Mouse (Mus musculus): ENCODE measurements at regions not wholly inside any gene's neighbourhood (a gene's known extent, or its start where the extent isn't known, plus 50 kb on each side); places are given as distances from the start of the nearest gene placed in this dataset.

GRCm38 (mm10) chr2:117944325-117944724, 167.4 kb upstream of the Thbs1 start:
- peaks cover 5% of the 10 kb centered on the region for H3K4me1 ChIP-seq (replicated peaks)
- H3K4me3 ChIP-seq (replicated peaks): no peak overlapping the region
- H3K27ac ChIP-seq: no peak overlapping the region
- no peak for ATAC-seq (ENCODE audit: insufficient number of reproducible peaks, insufficient read depth, low FRiP score, low TSS enrichment, low read depth)
- H3K36me3 ChIP-seq: no peaks in the 10 kb centered on the region
- no peak overlapping the region for H3K4me2 ChIP-seq
- H3K9ac ChIP-seq (replicated peaks): no peak overlapping the region
- 93% methylated on average over 1 of the region's 1 CpGs for WGBS
- no peaks in the 10 kb centered on the region for H3K27me3 ChIP-seq
- H3K9me3 ChIP-seq: no peaks in the 10 kb centered on the region

DNA sequence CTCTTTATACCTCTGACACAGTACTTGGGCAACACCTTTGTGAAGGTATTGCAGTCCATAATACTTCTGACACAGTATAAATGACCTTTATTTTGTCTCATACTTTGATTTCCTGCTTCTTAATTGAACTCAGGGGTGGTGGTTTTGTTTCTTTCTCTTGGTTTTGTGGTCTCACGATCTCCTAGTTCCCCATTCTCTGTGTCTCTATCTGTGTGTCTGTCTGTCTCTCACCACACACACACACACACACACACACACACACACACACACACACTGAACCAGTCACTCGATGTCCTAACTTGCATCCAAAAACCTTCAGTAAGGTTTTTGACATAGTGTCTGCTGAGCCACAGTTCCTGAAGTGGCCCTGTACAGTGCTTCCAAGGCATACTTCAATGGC, 166.7 kb upstream of the Thbs1 start:
- Histone ChIP-seq H3K27ac (no peak overlapping the region), H3K27me3 (no peaks in the 10 kb centered on the region), H3K4me3 (replicated peaks) (no peak overlapping the region), H3K36me3 (no peaks in the 10 kb centered on the region), H3K4me1 (replicated peaks) (peaks cover 5% of the 10 kb centered on the region), H3K9me3 (no peaks in the 10 kb centered on the region), H3K9ac (replicated peaks) (no peak overlapping the region), H3K4me2 (no peak overlapping the region)
- ATAC-seq (ENCODE audit: insufficient number of reproducible peaks, insufficient read depth, low FRiP score, low TSS enrichment, low read depth): no peak
- WGBS: 72% methylated on average over 2 of the region's 2 CpGs

DNA sequence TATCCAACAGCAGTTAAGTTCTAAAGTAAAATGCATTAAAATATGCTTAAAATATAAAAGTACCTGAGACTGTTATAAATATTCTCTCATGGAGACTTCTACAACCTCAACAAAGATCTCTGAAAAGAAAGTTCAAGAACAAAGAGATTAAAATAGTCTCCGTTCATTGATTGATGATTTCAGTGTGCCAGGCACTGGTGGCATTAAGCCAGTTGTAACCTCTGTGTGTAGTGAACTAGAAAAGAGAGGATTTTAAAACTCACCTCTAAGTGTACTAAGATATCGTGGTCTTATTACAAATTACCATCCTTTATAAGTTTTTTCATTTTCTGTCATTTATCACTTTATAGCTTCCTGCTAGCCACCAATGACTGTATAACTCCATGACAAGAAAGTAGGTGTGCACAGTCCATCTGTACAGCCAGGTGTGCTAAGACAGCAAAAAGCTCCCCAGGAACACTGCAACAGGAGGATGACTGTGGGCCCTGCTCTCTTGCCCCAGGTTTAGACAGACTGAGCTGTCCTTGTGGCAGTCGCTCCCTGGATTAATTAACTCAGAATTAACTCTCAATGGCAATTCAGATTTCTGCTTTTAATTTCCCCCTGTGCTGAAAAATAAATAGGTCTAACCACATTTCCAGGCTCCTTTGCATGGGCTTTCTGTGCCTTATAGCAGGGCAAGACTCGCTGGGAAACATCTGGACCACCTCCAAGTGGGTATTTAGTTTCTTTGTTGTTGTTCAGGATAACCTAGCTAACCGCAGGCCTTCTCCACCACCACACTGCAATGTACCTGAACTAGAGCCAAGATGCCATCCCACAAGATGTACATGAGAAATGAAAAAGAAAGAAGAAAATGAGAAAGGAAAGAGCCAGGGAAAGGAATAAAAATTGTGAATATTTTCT, 161.0 kb upstream of the Thbs1 start:
- Histone ChIP-seq H3K4me2 (0 out of 2 replicates have a peak overlapping the region, but pooled peaks have one; percentile 7), H3K9me3 (peaks cover 3% of the 10 kb centered on the region; the same call in 1 of the 2 replicates), H3K4me3 (replicated peaks) (no peak overlapping the region), H3K4me1 (replicated peaks) (peaks cover 12% of the 10 kb centered on the region), H3K27ac (peak overlapping the region; percentile 80), H3K27me3 (no peaks in the 10 kb centered on the region), H3K9ac (replicated peaks) (no peak overlapping the region), H3K36me3 (no peaks in the 10 kb centered on the region)
- ATAC-seq (ENCODE audit: insufficient number of reproducible peaks, insufficient read depth, low FRiP score, low TSS enrichment, low read depth): no peak
- 40% methylated on average over 5 of the region's 5 CpGs for WGBS

DNA sequence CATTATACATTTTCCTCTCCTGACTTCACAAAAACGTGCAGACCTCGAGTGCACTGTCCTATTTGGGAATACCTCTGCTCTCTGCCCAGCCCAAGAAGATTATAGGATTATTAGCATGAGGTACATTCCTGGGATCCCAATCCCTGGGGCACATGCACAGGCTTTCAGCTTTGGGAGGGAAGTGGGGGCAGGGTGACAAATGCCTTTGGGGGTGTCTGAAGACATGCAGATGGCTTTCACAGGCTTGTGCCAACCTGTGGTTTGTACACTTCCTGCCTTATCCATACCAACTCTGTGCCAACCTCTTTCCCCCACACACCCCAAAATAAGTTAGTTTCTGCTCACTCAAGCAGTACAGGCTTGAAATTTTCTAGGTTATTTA, 160.3 kb upstream of the Thbs1 start:
- H3K4me2 ChIP-seq: no peak overlapping the region
- WGBS: 63% methylated on average over 2 of the region's 2 CpGs
- ATAC-seq (ENCODE audit: insufficient number of reproducible peaks, insufficient read depth, low FRiP score, low TSS enrichment, low read depth): no peak
- H3K27ac ChIP-seq: peak overlapping the region; percentile 80; the same call in 1 of the 2 replicates
- H3K36me3 ChIP-seq: no peaks in the 10 kb centered on the region
- peaks cover 12% of the 10 kb centered on the region for H3K4me1 ChIP-seq (replicated peaks)
- H3K4me3 ChIP-seq (replicated peaks): no peak overlapping the region
- peaks cover 3% of the 10 kb centered on the region; the same call in 1 of the 2 replicates for H3K9me3 ChIP-seq
- H3K9ac ChIP-seq (replicated peaks): no peak overlapping the region
- H3K27me3 ChIP-seq: no peaks in the 10 kb centered on the region

DNA sequence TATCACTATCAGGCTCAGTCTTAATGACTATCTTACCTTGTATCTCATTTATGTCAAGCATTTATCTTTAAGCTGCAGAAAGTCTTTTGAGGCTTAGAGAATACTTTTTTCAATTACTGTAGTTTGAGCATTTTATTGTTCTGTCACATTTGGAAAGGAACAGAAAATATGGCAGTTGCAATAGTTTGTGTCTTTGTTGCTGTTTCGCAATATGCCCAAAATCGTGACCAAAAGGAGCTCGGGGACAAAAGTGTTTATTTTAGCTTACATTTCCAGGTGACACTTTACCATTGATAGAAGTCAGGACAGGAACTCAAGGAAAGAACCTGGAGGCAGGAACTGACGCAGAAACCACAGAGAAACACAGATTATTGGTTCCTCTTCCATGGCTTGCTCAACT, 152.9 kb upstream of the Thbs1 start:
- no peak overlapping the region for H3K27ac ChIP-seq
- H3K36me3 ChIP-seq: no peaks in the 10 kb centered on the region
- H3K4me1 ChIP-seq (replicated peaks): no peaks in the 10 kb centered on the region
- WGBS: 90% methylated on average over 4 of the region's 4 CpGs
- no peaks in the 10 kb centered on the region for H3K27me3 ChIP-seq
- H3K4me2 ChIP-seq: no peak overlapping the region
- H3K9me3 ChIP-seq: no peaks in the 10 kb centered on the region
- H3K4me3 ChIP-seq (replicated peaks): no peak overlapping the region
- ATAC-seq (ENCODE audit: insufficient number of reproducible peaks, insufficient read depth, low FRiP score, low TSS enrichment, low read depth): no peak
- H3K9ac ChIP-seq (replicated peaks): no peak overlapping the region

DNA sequence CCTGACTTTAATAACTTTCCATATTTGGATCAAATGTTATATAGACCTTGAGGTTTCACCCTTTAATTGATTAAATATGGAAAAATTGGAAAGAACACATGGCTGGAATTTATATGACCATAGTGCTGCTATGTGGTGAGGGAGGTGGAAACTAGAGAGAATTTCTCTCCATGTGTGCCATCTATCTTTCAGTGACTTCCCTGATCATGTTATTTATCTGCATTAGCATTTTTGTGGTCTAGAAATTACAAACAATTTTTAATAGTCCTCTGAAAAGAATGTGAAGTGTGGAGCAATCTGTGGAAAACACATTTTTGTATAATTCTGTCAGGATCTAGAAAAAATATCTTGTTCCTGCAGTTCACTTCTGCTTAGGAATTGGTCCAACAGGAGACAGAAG, 152.2 kb upstream of the Thbs1 start:
- H3K9me3 ChIP-seq: no peaks in the 10 kb centered on the region
- no peak overlapping the region for H3K4me2 ChIP-seq
- no peaks in the 10 kb centered on the region for H3K27me3 ChIP-seq
- H3K36me3 ChIP-seq: no peaks in the 10 kb centered on the region
- H3K9ac ChIP-seq (replicated peaks): no peak overlapping the region
- no peak for ATAC-seq (ENCODE audit: insufficient number of reproducible peaks, insufficient read depth, low FRiP score, low TSS enrichment, low read depth)
- H3K4me3 ChIP-seq (replicated peaks): no peak overlapping the region
- no peak overlapping the region for H3K27ac ChIP-seq
- no peaks in the 10 kb centered on the region for H3K4me1 ChIP-seq (replicated peaks)

DNA sequence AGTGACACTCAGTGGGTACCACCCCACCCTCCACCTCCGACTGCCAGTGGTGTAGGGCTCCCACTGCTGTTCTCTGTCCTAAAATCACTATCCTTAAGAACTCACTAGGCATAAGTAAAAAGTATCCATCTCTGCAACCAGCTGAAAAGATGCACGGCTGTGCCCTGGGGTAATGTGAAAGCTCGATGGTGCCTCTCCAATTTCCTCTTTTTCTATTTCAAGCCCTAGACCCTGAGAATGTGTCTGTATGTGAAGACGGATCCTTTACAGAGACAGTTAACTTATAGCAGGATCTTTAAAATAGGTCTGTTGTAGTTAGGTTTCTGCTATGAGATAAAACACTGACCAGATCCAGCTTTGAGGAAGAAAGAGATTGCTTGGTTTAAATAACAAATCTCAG, 149.1 kb upstream of the Thbs1 start:
- no peaks in the 10 kb centered on the region for H3K27me3 ChIP-seq
- no peaks in the 10 kb centered on the region for H3K36me3 ChIP-seq
- no peak overlapping the region for H3K4me2 ChIP-seq
- H3K9me3 ChIP-seq: peaks cover 5% of the 10 kb centered on the region; the same call in 1 of the 2 replicates
- no peak overlapping the region for H3K27ac ChIP-seq
- H3K4me3 ChIP-seq (replicated peaks): no peak overlapping the region
- 79% methylated on average over 4 of the region's 4 CpGs for WGBS
- ATAC-seq (ENCODE audit: insufficient number of reproducible peaks, insufficient read depth, low FRiP score, low TSS enrichment, low read depth): no peak
- H3K9ac ChIP-seq (replicated peaks): no peak overlapping the region
- H3K4me1 ChIP-seq (replicated peaks): no peaks in the 10 kb centered on the region

DNA sequence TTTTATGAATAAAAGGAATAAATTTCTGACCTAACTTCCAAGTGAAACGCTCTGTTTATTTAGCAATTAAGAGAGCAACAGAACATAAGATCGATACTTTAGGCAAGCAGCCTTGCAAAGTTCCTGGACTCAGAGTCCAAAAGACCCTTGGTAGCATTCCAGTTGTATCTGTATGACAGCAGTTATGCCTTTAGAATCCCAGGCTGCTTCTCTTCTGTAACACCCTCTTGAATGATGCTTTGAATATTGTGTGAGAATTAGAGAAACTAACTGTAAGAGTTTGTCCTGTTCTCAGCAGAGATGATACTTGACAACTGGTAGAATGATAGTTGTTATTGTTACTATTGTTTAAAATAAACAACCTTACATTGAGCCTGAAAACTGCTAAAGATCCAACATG, 148.2 kb upstream of the Thbs1 start:
- Histone ChIP-seq H3K4me2 (no peak overlapping the region), H3K9ac (replicated peaks) (no peak overlapping the region), H3K9me3 (peaks cover 7% of the 10 kb centered on the region; the same call in 1 of the 2 replicates), H3K27ac (no peak overlapping the region), H3K36me3 (no peaks in the 10 kb centered on the region), H3K27me3 (no peaks in the 10 kb centered on the region), H3K4me1 (replicated peaks) (no peaks in the 10 kb centered on the region), H3K4me3 (replicated peaks) (no peak overlapping the region)
- no peak for ATAC-seq (ENCODE audit: insufficient number of reproducible peaks, insufficient read depth, low FRiP score, low TSS enrichment, low read depth)
- WGBS: 86% methylated on average over 2 of the region's 2 CpGs

DNA sequence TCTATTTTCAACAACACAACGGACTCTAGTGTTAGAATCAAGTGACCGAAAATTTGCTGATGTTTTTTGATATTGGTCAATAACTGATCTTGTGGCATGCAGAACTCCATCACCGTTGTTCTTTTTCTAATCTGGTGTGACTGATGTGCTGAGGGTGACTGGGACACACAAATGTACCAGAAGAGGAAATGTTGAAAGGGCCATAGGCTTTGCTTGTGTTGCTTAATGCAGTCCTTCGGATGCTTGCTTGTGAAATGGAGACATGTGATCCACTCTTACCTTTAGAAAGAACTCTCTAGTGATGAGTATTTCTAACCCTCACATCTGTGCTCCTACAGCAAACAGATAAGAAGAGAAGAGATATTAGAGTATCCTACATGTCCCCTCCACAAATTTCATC, 145.9 kb upstream of the Thbs1 start:
- H3K9me3 ChIP-seq: peaks cover 7% of the 10 kb centered on the region; the same call in 1 of the 2 replicates
- H3K4me1 ChIP-seq (replicated peaks): no peaks in the 10 kb centered on the region
- H3K27ac ChIP-seq: no peak overlapping the region
- H3K4me3 ChIP-seq (replicated peaks): no peak overlapping the region
- no peak for ATAC-seq (ENCODE audit: insufficient number of reproducible peaks, insufficient read depth, low FRiP score, low TSS enrichment, low read depth)
- no peaks in the 10 kb centered on the region for H3K27me3 ChIP-seq
- H3K4me2 ChIP-seq: no peak overlapping the region
- H3K36me3 ChIP-seq: no peaks in the 10 kb centered on the region
- H3K9ac ChIP-seq (replicated peaks): no peak overlapping the region
- WGBS: 90% methylated on average over 4 of the region's 4 CpGs

DNA sequence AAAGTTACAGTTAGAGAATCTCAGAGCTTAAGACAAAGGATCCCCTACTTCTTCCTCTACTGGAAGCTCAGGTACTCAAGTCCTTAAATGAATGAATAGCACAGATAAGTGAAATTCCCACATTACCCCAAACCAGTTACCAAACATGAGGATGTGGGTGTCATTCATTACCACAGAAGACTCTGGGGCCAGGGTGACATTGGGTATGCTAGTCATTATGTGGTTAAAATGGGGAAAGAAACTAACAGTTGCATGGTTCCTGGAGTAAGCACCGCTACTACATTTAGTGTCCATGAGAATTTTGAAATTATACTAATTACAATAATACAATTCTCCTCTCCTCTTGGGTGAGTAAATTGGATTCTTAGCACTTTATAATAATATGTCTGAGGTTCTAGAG, 142.9 kb upstream of the Thbs1 start:
- no peaks in the 10 kb centered on the region for H3K4me1 ChIP-seq (replicated peaks)
- no peaks in the 10 kb centered on the region for H3K36me3 ChIP-seq
- H3K4me3 ChIP-seq (replicated peaks): no peak overlapping the region
- no peak for ATAC-seq (ENCODE audit: insufficient number of reproducible peaks, insufficient read depth, low FRiP score, low TSS enrichment, low read depth)
- no peak overlapping the region for H3K4me2 ChIP-seq
- no peak overlapping the region for H3K9ac ChIP-seq (replicated peaks)
- no peaks in the 10 kb centered on the region for H3K27me3 ChIP-seq
- no peak overlapping the region for H3K27ac ChIP-seq
- WGBS: 90% methylated on average over 1 of the region's 1 CpGs
- H3K9me3 ChIP-seq: peaks cover 7% of the 10 kb centered on the region; the same call in 1 of the 2 replicates

- no peak for ATAC-seq (ENCODE audit: insufficient number of reproducible peaks, insufficient read depth, low FRiP score, low TSS enrichment, low read depth)
- H3K9me3 ChIP-seq: peaks cover 7% of the 10 kb centered on the region; the same call in 1 of the 2 replicates
- peaks cover 2% of the 10 kb centered on the region; the same call in 1 of the 2 replicates for H3K27me3 ChIP-seq
- H3K4me1 ChIP-seq (replicated peaks): no peaks in the 10 kb centered on the region
- no peak overlapping the region for H3K4me3 ChIP-seq (replicated peaks)
- WGBS: 92% methylated on average over 5 of the region's 5 CpGs
- no peaks in the 10 kb centered on the region for H3K36me3 ChIP-seq
- H3K27ac ChIP-seq: no peak overlapping the region
- no peak overlapping the region for H3K4me2 ChIP-seq
- no peak overlapping the region for H3K9ac ChIP-seq (replicated peaks)
Observed at GRCm38 (mm10) chr2:117970631-117971030, 141.0 kb upstream of the Thbs1 start.

GRCm38 (mm10) chr2:117977033-117977432, 134.6 kb upstream of the Thbs1 start:
- no peaks in the 10 kb centered on the region for H3K4me1 ChIP-seq (replicated peaks)
- no peak overlapping the region for H3K27ac ChIP-seq
- H3K4me3 ChIP-seq (replicated peaks): no peak overlapping the region
- H3K4me2 ChIP-seq: no peak overlapping the region
- 91% methylated on average over 9 of the region's 9 CpGs for WGBS
- H3K27me3 ChIP-seq: peaks cover 2% of the 10 kb centered on the region; the same call in 1 of the 2 replicates
- no peak for ATAC-seq (ENCODE audit: insufficient number of reproducible peaks, insufficient read depth, low FRiP score, low TSS enrichment, low read depth)
- no peaks in the 10 kb centered on the region for H3K9me3 ChIP-seq
- H3K36me3 ChIP-seq: no peaks in the 10 kb centered on the region
- no peak overlapping the region for H3K9ac ChIP-seq (replicated peaks)
